Mouse (Mus musculus) adrenal gland, adult (tissue): ENCODE measurements around the gene Nfkbie.

Source experiments
- DNase-seq, 2 experiments: peaks; one replicate each; pipeline ENCODE4 v3.0.0; 2022 to 2023; ENCODE audit warnings: low spot score in 1 of 2; ENCODE audit not compliant: inconsistent age in 2 of 2

The Nfkbie gene

GRCm38 (mm10) chr17:45542705-45543104 is 12.8 kb upstream of the Nfkbie start:
- no peak for DNase-seq

- no peak for DNase-seq
Measured at GRCm38 (mm10) chr17:45543115-45543514, 12.4 kb upstream of the Nfkbie start.

- DNase-seq = no peak
Measured at GRCm38 (mm10) chr17:45544001-45544872, 11.3 kb upstream of the Nfkbie start.

GRCm38 (mm10) chr17:45544873-45545277 is 10.6 kb upstream of the Nfkbie start:
- DNase-seq = no peak

- peak in 1 of 2 experiments; percentile 35 for DNase-seq
Measured at GRCm38 (mm10) chr17:45545278-45545961, 10.1 kb upstream of the Nfkbie start.

GRCm38 (mm10) chr17:45546941-45547340 is 8.6 kb upstream of the Nfkbie start:
- DNase-seq = no peak

- DNase-seq = no peak
Measured at GRCm38 (mm10) chr17:45547461-45548190, 7.9 kb upstream of the Nfkbie start.

GRCm38 (mm10) chr17:45548541-45549512 is 6.7 kb upstream of the Nfkbie start:
- DNase-seq = peak; percentile 17 to 23

- peak in 1 of 2 experiments; percentile 44 for DNase-seq
Measured at GRCm38 (mm10) chr17:45549617-45550181, 5.8 kb upstream of the Nfkbie start, which contains the start of gene Tmem151b. Gene Tmem151b, minus strand, starts transcription at chr17:45549677.

- no peak for DNase-seq
Measured at GRCm38 (mm10) chr17:45550253-45550652, 5.2 kb upstream of the Nfkbie start.

GRCm38 (mm10) chr17:45551249-45551796 is 4.2 kb upstream of the Nfkbie start:
- no peak for DNase-seq

- peak; percentile 79 to 92 for DNase-seq
Measured at GRCm38 (mm10) chr17:45551816-45552451, 3.6 kb upstream of the Nfkbie start.

- peak in 1 of 2 experiments; percentile 27 for DNase-seq
Measured at GRCm38 (mm10) chr17:45553065-45553464, 2.4 kb upstream of the Nfkbie start.

- DNase-seq = peak in 1 of 2 experiments; percentile 27
Measured at GRCm38 (mm10) chr17:45554420-45554819, 1.1 kb upstream of the Nfkbie start.

- no peak for DNase-seq
Measured at GRCm38 (mm10) chr17:45556107-45556489, 595 bp downstream of the Nfkbie start.

- DNase-seq = peak in 1 of 2 experiments; percentile 44
Measured at GRCm38 (mm10) chr17:45556514-45557245, 1.2 kb downstream of the Nfkbie start.

- DNase-seq = peak in 1 of 2 experiments; percentile 15
Measured at GRCm38 (mm10) chr17:45557246-45557824, 1.8 kb downstream of the Nfkbie start.
